Mouse (Mus musculus): ENCODE data around the gene Arnt. TPM values are rescaled to one million over a fixed set of nuclear protein-coding genes. Genes with fewer than 3 reads are reported as not detected.

The Arnt gene
- total RNA-seq, 2 experiments from 2014 or later, result 14.7 to 31.4 TPM

DNA sequence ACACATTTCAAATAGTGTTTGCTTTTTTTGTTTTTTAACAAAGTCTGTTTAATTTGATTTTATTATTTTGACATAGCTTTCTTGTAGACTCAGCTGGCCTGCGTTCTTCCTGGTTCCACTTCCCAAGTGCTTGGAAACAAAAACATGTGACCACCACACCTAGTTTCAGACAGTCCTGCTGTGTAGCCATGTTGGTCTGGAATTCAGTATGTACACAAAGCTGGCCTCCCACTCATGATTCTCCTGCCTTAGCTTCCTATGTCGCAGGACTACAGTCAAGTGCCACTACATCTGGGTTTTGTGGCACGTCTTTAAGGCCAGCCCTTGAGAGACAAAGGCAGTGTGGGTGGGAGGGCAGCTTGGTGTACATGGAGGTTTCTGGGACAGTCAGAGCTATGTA lies 16.7 kb downstream of the Arnt start:
- ATAC-seq (replicated peaks; ENCODE audit: poor library complexity, severe bottlenecking), result no peak

DNA sequence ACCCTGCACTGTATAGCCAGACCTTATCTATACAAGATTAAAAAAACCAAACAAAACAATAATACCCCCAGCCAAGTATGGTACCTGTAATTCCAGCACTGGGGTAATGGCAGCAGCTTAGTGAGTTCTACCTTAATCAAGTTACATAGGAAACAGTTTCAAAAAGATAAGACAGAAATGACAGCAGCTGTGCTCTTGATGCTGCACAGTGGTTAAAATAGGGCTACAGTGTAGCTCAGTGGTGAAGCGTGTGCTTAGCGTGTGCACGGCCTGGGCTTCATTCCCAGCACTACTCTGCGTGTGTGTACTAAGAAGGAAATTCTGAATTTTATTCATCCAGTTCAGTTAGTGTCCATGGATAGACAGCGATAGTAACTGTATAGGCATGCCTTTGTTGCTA lies 22.2 kb downstream of the Arnt start:
- no peak for ATAC-seq (replicated peaks; ENCODE audit: poor library complexity, severe bottlenecking)

DNA sequence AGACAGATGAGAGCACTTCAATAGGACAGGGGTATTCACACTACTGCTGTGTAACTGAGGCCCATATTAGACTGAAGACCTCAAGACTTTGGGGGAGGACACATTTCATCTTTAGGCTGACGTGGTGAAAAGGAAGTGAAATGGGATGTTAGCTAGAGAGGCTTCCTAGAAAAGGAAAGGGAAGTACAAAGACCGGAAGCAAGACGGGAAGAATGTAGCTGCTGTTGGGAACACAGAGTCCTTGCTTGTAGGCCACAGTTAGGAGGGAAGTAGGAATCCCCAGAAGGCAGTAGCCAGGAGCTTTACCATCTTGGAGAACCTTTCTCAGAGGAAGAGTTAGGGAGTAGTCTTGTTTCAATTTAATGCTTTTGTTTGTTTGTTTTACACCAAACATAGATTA lies 23.6 kb downstream of the Arnt start:
- peak; percentile 59 for ATAC-seq (replicated peaks; ENCODE audit: poor library complexity, severe bottlenecking)

DNA sequence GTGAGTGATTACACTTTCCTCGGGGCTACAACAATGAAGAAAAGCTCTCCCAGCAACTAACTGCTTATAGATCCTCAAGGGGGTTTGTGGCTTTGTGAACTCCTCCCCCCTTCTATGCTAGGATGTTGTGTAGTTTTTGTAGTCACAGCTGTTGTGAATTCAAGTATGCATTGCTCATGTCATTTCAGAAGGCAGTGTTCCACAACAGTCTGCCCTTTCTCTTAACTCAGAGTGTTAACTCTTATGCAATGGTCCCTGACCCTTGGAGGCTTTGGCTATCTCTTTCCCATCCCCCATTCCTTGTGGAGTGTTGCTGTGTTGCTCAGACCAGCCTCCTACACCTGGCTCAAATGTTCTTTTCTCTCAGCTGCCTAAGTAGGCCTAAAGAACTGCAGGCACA lies 25.2 kb downstream of the Arnt start:
- peak; percentile 17; the same call in 1 of the 2 replicates for ATAC-seq (replicated peaks; ENCODE audit: poor library complexity, severe bottlenecking)

DNA sequence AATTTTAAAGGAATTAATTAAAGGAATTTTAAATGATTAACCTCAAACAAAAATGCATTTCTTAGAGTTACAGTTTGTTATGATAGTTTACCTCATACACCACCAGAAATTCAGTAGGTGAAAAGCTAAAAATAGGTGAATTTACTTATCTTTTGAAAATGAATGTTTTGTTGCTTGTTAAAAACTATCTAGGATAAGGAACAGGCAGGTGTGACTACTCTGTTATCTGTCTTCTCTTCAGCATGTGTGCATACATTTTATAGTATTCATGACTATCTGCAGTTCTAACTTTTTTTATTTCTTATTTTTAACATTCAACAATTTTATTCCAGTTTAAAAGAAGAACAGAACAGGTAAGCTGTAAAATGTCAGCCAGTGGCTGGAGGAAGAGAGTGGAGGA lies 29.7 kb downstream of the Arnt start:
- ATAC-seq (replicated peaks; ENCODE audit: poor library complexity, severe bottlenecking), result no peak

DNA sequence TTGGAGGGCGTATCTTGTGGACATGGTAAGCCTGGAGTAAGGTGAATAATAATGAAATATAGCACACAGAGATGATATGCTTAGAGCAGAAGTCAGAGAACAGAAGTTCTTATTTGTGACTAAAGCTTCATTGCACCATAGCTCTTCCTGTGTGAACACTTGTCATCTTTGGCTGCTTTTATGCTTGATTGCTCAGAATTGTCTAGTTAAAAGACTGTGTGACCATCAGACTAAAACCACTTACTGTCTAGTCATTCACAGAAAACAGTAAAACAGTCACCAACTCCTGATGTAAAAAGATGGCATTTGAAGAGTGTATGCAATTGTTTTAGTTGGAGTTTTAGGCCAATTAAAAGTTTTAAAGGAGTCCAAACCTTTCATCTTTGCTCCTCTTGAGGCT lies 44.8 kb downstream of the Arnt start:
- ATAC-seq (replicated peaks; ENCODE audit: poor library complexity, severe bottlenecking), result no peak

DNA sequence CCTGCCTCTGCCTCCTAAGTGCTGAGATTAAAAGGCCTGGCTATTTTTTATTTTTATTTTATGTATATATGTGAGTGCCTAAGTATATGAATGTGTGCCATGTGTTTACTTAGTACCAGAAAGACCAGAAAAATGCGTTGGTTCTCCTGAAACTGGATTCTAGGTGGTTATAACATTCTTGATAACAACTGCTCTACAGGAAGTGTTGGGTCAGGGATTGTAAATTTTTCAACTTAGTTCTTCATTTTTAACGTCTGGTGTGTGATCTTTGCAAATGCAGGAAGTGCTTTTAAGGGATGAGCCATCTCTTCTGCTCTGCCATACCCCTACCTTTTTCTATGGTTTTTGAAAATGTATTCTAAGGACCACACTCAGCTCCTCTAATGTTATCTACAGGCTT lies 52.2 kb downstream of the Arnt start:
- ATAC-seq (replicated peaks; ENCODE audit: poor library complexity, severe bottlenecking), result no peak

DNA sequence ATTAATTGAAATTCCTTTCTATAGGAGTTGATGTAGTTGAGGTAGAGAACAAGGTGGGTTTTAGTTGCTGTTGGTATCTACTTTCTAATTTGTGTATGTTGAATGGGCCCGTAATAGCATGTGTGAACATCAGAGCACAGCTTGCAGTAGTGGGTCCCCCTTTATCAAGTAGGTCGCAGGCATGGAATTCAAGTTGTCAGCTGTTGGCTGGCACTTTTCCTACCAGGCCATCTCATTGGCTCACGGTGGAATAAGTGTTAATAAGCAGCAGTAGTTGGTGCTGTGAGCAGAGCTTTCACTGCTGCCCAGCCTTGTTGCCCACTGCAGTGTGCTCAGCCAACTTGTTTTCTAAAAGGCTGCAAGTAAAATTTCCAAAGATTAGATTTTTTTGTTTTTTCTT lies 54.5 kb downstream of the Arnt start:
- ATAC-seq (replicated peaks; ENCODE audit: poor library complexity, severe bottlenecking), result no peak

DNA sequence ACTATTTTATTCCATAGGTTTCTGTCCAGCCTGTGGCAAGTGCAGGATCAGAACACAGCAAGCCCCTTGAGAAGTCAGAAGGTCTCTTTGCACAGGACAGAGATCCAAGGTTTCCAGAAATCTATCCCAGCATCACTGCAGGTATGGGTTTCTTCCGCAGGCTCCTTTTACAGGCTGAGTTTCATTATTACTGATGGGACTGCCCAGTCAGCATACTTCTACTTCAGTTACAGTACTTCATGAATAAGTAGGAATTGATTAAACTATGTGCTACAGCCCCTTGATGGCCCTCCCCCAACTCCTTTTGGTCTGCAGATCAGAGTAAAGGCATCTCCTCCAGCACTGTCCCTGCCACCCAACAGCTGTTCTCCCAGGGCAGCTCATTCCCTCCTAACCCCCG lies 56.0 kb downstream of the Arnt start:
- ATAC-seq (replicated peaks; ENCODE audit: poor library complexity, severe bottlenecking), result no peak

DNA sequence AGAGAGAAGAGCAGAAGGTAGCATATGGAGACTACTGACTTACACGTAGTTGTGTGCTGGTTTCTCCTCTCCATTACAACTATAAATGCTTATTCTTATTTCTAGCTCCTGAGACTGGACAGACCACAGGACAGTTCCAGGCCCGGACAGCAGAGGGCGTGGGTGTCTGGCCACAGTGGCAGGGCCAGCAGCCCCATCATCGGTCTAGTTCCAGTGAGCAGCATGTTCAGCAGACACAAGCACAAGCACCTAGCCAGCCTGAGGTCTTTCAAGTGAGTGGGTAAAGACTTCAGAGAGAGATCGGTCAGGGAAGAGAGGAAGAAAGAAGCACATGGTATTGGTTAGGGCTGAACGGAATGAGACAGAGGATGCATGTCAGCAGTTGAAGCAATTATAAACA lies 60.2 kb downstream of the Arnt start:
- peak; percentile 87 for ATAC-seq (replicated peaks; ENCODE audit: poor library complexity, severe bottlenecking)

DNA sequence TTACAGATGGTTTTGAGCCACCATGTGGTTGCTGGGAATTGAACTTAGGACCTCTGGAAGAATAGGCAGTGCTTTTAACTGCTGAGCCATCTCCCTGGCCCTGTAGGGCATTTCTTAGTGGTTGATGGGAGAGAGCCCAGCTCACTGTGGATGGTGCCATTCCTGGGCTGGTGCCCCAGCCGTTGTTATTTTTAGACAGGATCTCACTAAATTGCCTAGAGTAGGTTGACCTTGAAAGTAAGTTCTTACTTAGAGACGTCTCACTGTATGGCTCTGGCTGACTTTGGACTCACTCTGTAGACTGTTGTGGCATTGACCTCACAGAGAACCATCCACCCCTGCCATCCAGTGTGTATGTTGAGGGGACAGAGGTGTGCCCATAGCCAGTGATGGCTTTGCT lies 64.0 kb downstream of the Arnt start:
- no peak for ATAC-seq (replicated peaks; ENCODE audit: poor library complexity, severe bottlenecking)

DNA sequence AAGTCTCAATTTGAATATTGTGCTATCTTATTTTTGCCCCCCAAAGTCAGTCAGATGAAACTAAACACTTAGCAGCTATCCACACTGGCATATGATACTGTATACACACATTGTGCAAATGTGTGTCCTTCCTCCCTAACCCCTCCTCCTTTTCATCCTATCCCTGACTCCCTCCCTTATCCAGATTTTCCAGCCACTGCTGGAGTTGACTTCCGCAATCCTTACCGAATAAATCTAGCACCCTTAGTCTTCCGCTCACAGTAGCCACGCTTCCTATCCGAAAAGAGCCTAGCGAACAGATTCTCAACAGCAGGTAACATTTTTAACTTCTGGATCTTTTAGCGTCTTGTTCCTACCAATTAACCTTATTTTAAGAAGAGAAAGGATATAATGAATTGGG lies 64.8 kb downstream of the Arnt start, which contains the start of gene Ctsk:
Ctsk (plus strand) TSS at position 233 of the 400 bp plus-strand sequence.
- no peak for ATAC-seq (replicated peaks; ENCODE audit: poor library complexity, severe bottlenecking)

DNA sequence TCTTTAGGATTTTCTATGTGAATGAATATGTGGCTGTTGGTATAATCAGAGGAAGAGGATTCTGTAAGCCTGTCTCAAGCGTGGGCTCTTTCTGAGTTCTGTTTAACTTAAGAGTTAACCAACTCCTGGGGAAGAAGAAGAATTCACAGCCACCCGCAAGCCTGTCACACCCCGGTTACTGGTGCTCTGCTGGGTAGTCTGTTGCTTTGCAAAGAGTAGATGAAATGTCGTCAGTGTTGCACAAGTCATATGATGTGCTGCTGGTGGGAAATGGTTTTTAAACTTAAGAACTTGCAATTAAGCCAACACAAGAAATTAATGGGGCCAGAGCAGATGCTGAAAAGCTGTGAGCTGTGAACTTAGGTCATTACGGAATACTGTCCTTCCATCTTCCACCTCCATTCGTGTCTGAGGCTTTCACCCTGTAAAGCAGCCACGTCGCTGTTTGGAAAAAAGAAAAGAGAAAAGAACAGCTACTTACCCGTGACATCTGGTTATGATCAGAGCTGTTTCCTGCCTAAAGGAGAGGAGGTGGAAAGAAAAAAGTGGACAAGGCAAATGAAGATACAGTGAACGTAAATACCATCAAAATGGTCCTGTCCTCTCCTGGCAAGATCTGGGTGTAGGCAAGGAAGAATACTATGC lies 65.4 kb downstream of the Arnt start:
- no peak; the same call in 1 of the 2 replicates for ATAC-seq (replicated peaks; ENCODE audit: poor library complexity, severe bottlenecking)

DNA sequence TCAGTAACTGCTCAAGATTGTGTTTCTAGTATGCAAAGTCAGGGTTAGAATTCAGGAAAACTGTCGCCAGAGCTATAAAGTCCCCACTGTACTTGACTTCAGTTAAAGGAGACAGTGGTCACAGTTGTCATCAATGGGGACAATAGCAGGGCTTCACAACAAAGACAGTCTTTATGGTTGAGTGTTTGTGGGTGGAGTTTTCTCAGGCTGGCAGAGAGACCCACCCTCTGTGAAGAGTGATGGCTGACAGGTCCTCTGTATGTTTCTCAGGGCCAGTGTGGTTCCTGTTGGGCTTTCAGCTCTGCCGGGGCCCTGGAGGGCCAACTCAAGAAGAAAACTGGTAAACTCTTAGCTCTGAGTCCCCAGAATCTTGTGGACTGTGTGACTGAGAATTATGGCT lies 68.1 kb downstream of the Arnt start:
- ATAC-seq (replicated peaks; ENCODE audit: poor library complexity, severe bottlenecking), result no peak

DNA sequence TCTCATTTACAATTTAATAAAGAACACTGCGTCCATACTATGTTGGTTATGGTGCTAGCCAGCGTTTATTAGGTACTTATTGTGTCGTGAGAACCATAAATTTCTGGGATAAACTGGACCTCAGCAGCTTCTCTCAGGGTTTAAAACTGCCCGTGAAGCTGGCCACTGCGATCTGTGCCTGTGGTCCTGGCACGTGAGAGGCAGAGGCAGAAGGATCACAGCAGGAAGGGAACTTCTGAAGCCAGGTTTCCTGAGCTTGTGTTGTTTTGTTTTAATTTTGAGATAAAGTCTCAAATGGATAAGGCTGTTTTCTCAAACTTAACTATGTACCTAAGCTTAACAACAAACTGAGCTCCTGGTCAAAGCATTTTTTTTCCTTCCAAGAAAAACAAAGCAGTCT lies 75.2 kb downstream of the Arnt start:
- ATAC-seq (replicated peaks; ENCODE audit: poor library complexity, severe bottlenecking), result no peak

DNA sequence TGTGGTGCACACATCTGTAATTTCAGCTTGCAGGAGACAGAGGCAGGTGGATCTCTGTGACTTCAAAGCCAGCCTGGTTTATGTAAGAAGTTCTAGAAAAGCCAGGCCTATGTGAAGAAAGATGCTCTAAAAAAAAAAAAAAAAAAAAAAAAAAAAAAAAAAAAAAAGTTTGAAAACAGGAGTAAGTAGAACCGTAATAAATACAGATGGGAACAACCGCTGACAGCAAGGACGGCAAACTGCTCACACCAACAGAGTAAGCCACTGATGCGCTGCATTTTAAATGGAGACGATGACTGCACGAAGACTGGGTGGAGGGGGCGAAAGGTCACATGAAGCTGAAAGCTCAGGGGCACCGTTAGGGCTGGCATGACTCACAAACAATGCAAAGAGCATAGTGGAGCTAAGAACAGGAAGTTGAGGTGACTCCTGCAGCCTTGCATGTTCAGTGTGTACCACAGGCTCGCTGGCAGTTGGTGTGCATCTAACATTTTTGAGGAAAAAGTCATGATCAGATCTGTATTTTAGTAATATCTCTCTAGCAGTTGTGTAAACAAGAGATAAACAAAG lies 77.5 kb downstream of the Arnt start:
- peak; percentile 99 for ATAC-seq (replicated peaks; ENCODE audit: poor library complexity, severe bottlenecking)

DNA sequence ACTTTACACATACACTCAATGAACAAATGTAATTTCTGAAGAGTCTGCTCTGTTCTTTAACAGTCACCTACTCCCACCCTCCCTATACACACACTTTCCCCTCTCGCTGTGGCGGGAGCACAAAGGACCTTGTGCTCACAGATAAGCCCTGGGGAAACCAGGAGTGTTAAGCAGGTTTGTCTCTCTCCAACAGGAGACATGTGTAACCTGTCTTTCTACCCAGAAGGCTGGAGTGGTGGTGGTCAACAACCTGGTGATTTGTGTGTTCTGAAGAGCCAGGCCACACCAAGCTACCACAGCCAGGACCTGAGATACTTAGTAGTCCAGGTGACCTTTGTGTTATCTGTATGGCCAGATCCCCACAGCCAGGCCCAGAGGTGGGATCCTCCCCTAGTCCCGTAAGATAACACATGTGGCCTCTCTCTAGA lies 82.4 kb downstream of the Arnt start:
- no peak for ATAC-seq (replicated peaks; ENCODE audit: poor library complexity, severe bottlenecking)

DNA sequence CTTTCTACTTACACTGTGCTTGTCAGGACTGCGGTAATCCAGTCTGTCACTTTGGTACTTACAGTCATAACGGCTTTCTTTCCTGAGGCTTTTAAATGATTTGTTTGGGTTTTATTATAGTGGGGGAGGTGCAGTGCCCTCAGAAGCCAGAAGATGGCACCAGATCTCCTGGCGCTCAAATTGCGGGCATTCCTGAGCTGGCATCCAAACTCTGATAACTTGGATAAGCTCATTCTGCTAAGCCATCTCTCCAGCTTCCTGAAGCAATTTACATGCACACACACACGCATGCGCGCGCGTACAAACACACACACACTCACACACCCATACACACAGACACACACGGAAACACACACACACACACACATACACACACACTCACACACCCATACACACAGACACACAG lies 83.3 kb downstream of the Arnt start:
- ATAC-seq (replicated peaks; ENCODE audit: poor library complexity, severe bottlenecking), result peak; percentile 62

DNA sequence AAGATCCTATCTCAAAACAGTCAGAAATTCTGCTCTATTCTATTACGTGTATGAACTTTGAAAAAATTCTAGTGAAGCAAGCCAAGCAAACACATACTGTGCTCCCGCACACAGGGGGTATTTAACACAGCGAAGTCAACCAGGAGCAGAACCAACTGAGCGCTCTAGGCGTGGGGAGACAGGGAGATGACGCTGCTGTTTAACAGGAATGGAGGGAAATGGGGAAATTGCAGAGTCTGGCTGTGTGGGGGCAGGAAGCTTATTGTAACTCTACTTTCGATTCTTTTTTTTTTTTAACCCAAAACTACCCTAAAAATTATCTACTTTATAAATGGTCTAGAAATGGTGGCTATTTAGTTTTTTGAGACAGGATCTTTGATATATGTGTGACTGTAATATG lies 84.7 kb downstream of the Arnt start:
- ATAC-seq (replicated peaks; ENCODE audit: poor library complexity, severe bottlenecking), result peak; percentile 70

DNA sequence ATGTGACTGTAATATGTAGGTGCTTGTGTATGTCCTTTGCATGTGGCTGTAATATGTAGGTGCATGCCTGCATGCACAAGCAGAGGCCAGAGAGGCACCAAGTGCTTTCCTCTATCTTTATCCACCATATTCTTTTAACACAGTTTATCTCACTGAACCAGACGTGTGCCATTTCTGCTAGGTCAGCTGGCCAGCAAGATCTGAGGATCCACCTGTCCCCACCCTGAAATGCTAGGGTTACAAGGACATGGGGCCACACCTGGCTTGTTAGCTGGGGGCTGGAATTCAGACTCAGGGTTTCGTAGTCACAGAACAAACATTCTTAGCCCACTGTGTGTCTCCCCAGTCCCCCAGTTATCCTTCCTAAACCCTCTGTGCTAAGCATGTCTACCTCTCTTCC lies 85.1 kb downstream of the Arnt start:
- no peak for ATAC-seq (replicated peaks; ENCODE audit: poor library complexity, severe bottlenecking)

DNA sequence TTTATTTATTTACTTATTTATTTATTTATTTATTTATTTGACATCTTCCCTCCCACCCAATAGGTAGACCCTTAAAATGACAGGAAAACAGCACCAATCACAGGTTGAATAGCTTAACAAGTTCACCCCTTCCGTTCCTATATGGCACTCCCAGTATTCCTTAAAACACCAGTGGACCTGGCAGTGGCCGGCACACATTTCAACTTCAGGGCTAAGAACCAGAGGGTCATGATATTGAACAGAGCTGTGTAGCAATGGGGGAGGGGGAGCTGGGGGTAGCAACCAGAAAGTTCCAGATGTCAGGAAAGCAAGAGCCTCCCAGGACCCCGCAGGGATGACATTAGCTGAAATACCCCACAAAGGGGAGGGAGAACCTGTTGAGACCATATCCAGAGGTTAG lies 85.9 kb downstream of the Arnt start:
- no peak for ATAC-seq (replicated peaks; ENCODE audit: poor library complexity, severe bottlenecking)

DNA sequence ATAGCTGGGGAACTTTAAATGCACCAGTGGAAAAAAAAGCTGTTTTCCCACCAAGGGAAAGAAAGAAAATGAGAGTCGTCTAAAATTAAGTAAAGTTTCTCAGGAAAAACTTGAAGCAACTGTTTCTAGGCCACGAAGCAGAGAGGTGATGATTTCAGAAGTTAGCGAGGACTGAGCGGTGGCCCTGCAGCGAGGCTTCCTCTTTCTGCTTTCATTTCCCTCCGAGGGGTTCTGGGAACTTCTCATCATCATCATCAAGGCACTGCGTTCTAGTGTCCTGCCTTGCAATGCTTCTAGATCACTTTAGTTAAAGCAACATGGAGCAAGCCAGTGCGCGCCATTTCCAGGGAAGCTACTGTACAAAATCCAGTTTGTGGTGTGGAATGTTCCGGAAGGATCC lies 87.0 kb downstream of the Arnt start:
- peak; percentile 51 for ATAC-seq (replicated peaks; ENCODE audit: poor library complexity, severe bottlenecking)
